Mouse (Mus musculus) cortical plate, adult 2 months (tissue): ENCODE measurements around the gene Sorbs2.

Source experiments
- CTCF ChIP-seq: fragments of 200-500 bp; IDR thresholded peaks from 2 replicates; pipeline ENCODE4 v1.5.1; 2011; ENCODE audit warnings: mild to moderate bottlenecking, control low read depth, low read length; ENCODE audit not compliant: insufficient read depth; ENCODE audit errors: extremely low read depth
- POLR2A ChIP-seq: fragments of 200-500 bp; IDR thresholded peaks from 2 replicates; pipeline ENCODE4 v1.6.1; 2011; ENCODE audit warnings: mild to moderate bottlenecking, low read length, control low read depth; ENCODE audit not compliant: insufficient read depth; ENCODE audit errors: extremely low read depth

GRCm38 (mm10) chr8:45536578-45536977 lies 29.0 kb downstream of the Sorbs2 start:
- TF ChIP-seq CTCF (no peak), POLR2A (no peak)
